Mouse (Mus musculus) cerebral cortex, adult 2 months (tissue): Measurements from ENCODE around the gene Adh1.

Source experiments
- WGBS: fragments of 180-500 bp; shearing (Covaris S2); methylation state at CpG from one replicate; pipeline ENCODE4 v1.1.7; 2018; 5-methylcytosine and 5-hydroxymethylcytosine counted together

Adh1 gene

DNA sequence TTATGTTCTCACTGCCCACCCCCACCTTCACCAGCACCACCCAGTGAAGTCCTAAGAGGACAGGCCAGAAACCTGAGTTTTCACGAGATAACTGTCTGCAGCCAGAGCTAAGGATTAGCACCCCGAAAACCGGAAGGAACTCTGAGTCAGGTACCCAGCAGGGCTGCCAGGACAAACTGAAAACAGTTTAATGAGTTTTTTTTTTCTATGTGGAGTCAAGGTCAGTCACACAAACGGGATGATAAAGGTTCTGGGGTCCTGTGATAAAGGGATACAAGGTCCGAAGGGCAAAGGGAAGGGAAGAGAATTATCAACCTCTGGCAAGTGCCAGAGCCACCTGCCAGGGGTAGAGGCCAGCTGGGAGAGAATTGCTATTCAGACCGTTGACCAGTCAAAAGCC lies 19.4 kb upstream of the Adh1 start:
- 69% methylated on average over 6 of the region's 6 CpGs for WGBS

DNA sequence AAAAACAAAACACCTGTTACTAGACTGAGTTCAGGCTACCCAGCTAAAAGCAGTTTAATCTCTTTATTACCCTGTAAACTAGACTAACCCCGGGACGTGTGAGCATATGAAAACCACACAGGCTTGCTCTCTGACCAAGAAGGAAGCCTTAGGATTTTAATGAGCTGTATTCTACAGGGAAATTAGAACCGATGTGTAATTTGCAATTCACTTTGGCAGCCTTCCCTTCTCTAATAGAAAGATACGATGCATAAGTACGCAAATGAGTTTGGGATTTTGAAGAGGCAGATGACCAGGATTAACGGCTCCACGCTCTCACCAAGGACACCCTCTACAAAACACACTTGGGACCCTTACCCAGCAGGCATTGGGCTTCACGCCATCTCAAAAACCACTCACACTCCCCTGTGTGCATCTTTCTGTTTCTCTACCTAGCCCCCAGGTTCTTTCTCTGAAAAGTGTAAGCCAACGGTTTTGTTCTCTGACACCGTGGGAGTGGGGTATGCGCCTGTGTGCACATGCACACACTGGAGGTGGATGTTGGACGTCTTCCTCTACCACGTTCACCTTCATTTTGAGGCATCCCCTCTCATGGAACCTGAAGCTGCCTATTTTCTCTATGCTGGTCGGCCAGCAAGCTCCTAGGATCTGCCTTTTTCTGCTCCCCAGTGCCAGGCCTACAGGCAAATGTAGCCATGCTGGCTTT lies 18.6 kb upstream of the Adh1 start:
- 65% methylated on average over 14 of the region's 14 CpGs for WGBS

DNA sequence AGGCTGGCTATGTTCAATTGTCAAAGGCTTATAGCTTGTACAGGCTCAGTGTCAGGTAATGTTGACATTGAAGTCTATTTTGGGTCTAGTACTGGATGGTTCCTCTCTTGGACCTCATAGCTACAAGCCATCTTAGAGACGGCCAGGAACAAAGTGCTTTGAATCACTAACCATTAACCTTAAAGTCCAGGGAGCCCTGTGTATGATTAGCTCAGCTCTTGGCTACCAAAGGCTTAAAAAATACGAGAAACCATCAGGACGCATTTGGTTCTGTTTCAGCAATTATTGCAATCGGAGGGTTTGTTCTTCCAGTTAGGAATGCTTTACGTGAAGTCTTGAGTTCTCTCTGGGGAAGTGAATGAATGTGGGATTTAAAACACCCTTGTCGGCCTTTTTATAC lies 17.9 kb upstream of the Adh1 start:
- WGBS = 94% methylated on average over 6 of the region's 6 CpGs

DNA sequence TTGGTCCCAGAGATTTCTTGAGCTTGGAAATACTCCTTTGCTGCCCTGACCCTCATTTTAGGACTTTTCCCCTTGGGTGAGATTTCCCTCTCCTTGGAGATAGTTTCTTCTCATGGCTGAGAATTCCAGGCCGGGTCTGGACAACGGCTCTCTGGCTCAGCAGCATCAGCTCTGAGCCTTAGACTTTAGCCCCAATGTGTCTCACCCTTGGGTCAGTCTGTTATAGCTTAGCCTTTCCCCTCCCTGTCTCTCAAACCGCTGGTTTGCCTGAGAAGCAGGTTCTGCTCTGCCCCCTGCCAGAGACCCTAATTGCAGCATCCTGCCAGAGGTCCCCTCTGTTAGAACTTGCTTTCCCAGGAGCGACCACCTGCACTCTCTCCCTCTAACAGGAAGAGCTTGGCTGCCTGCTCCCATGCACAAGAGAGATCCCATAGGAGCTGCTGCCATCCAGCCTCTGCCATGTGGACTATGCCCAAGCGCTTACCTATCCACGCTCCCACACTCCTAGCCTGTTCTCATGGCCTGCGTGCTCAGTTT lies 16.4 kb upstream of the Adh1 start:
- WGBS = 89% methylated on average over 7 of the region's 7 CpGs

DNA sequence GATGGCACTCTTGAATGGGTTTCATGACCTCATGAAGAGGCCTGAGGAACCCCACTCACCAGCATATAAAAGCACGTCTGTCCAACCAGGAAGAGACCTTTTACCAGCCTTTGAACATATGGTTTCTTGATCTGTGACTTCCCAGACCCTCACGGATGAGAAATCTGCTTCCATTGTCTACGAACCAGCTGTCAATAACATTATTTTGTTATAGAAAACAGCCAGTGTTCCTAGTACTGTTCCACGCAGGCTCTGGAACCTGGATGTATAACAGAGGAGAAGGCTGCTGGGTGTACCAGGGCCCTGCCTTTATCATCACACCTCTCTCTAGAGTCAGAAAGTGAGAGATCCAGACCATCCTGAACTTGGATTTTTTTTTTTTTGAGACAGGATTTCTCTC lies 13.6 kb upstream of the Adh1 start:
- 90% methylated on average over 4 of the region's 4 CpGs for WGBS

DNA sequence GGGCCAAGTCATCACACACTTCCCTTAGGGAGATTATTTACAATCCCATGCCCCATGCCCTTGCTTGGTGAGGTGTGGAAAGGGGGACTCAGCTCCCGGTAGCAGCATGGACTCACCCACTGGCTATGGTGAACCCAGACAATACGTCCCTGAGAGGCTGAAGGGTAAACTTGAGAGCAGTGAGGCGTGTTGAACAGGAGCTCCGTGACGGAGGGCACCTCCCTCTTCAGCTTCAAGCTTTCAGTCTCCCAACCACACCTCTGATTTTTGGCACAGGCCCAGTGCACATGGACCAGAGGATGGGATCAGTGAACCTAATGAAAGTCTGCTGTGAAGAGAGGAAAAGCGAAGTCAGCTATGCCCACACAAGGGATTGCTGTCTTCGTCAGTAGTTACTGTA lies 12.8 kb upstream of the Adh1 start:
- WGBS = 90% methylated on average over 7 of the region's 7 CpGs

DNA sequence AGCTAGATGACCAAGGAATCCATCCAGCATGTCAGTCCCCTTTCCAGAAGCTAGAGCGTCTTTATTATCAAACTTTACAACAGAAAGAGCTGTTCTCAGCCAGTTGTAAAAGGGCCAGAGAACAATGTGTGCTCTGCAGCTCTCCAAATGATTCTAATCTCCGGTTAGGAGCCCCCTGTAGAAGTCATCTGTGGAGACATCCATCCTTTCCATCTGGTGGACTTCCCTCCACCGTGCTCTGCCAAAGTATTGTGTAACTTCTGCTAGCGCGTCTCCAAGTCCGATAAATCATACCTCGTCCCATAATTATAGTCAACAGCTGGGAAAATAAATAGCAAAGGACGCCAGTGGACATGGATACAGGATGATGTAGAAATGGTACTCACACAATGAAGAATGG lies 12.0 kb upstream of the Adh1 start:
- WGBS = 90% methylated on average over 8 of the region's 8 CpGs

DNA sequence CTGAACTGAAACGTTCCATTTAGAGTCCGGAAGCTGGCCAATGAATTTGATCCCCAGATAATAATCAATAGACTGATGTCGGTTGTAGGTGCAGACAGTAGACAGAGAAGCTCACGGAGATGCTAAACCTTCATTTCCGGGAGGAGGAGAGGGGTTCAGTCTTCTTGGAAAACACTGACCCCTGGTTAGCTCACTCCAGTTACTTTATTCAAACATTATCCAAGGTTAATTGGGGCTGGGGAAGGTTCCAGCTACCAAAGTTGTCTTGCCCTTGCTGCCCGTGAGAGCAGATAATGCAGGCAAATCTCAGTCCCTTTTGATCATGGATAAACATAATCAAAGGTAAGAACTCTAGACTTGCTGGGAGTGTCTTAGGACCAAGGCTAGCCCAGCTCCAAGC lies 9.6 kb upstream of the Adh1 start:
- 94% methylated on average over 6 of the region's 6 CpGs for WGBS

DNA sequence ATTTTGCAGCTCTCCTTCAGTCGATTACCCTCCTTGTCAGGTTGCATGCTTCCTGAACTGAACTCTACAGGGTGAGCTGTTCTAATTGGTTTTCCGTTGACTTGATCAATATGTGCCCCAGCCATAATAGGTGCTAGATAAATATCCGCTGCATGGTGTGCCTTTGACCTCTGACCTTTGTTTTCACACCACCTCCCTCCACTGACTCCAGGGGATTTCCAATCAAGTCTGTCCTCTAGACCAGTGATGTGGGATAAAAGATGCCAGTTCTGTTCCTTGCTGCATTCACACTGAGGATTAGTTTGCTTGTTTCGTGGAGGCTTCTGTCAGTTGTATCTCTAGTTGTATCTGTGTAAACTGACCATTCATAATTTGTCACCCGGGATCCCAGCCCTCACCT lies 6.6 kb upstream of the Adh1 start:
- WGBS = 65% methylated on average over 5 of the region's 5 CpGs

DNA sequence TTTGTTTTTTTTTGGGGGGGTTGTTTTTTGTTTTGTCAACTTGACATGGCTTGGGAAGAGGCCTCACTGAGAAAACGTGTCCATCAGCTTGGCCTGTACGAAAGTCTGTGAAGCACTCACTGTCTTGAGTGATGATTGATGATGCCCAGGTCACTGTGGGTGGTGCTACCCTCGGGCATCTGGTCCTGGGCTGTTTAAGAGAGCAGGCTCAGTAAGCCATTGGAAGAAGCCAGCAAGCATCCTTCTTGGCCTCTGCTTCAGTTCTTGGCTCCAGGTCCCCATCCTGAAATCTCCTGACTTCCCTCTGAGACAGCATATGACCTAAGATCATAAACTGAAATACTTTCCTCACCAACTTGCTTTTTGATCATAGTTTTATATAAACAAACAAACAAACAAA lies 5.4 kb upstream of the Adh1 start:
- WGBS = 91% methylated on average over 3 of the region's 3 CpGs

DNA sequence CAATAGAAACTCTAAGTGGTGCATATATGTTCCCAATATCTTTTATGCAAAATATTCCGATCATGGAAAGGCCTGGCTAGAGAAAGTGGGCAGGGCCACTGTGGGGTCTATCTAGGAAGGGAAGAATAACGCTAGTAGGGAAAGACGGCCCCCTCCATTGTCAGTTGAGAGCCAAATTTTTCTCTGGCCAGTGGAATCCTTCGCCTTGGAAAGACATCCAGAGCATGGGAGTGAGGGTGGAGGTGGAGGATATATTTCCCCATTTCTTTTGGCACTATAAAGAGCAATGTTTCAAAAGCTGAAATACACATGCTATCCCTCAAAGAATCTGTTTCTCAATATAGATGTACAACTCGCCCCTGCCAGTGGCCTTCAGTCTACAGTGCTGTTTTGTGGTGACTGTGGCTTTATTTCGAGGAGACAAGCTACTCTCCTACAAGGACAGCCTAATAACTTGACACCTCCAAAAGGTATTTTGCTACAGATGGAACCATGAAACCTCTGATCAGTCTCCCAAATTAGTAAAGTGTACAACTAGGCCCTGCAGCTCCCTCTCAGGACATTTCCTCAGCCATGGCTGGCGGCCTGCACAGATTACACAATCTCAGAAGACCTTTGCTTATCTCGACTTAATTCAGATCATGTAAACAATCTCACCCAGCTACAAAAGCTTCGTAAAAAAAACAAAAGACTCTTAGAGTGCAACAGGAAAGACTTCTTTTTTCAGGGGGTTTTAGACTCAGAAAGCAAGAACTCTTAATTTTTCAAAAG lies 4.8 kb upstream of the Adh1 start:
- WGBS = 74% methylated on average over 9 of the region's 9 CpGs

DNA sequence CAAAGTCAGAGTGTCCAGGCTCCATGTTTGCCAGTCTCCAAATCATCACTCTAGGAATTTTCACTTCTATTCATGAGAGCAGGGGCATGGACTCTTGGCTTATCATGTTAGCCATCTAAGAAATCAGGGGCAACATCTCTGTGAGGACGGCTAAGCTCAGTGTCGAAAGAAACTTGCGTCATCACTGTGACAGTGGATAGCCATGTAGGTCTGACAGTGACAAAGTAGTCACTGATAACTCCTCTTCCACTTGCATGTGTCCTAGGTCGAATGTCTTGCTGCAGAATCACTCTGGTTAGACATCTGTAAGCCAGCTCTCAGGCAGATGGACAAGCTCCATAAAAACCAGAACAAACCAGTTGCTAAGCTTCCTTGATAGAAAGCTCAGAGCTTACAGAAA lies 1.8 kb downstream of the Adh1 start:
- 89% methylated on average over 4 of the region's 4 CpGs for WGBS

DNA sequence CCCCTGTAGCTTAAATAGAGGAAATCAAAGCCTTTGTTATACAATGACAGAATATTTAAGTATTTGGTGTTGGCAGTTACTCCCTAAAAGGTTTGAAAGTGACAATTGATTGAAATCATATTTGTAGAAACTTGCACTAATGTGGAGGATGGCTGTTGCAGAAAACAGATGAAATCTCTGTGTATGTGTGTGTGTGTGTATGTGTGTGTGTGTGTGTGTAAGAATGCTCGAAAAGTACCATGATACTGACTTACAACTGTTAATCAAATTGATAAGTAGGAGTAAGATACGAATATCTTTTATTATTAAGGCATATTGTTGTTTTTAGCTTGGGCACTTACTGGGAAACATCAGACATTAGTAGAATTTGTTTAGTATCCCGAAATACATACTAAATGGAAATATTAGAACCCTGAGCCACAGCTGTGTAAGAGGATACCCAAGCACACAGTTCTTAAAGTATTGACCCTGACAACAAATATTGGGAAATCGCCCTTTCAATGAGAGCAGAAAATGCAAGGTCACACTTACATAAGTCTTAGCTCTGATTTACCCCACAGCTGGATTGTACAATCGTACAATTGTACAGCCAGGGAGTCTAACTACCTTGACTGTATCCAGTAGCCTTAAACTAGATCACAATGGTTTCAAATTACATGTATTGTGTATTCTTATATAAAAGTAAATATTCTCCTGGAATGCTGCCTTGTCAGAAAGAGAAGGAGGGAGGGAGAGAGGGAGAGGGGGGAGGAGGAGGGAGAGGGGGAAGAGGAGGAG lies 2.6 kb downstream of the Adh1 start:
- WGBS = 90% methylated on average over 5 of the region's 5 CpGs

DNA sequence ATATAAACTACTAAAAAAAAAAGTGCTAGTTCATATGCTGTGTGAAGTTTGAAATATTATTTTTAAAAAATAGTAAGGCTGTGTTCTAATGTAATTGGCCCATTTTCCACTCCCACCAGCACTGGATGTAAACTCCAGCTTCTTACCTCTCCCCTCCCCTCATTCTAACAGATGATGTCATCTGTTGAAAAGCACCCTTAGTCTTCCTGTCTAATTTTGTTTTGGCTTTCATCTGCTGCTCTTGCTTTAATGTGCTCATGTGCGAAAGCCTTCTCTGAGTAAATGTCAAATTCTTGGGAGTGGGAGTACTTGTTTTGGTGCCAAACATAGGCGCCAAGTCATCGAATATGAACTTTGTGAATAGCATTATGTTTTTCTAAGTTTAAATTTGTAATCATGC lies 3.9 kb downstream of the Adh1 start:
- WGBS = 34% methylated on average over 3 of the region's 3 CpGs

DNA sequence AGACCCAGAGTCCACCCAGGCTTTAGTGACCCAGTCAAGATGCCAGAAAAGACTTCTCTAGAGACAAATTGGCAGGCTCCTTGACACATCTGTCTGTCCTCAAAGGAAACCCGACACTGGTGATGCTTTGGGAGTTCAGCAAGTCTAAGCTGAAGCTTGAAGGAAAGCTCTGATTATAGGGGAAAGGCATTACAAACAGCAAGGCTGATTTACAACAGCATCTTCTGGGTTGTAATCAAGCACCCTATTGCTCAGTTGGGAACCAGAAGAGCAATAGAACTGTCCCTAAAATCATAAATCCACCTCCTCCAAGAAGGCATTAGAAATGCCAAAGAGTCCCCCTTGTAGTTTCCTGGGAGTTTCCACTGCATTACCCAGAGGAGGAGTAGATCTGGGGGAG lies 9.7 kb downstream of the Adh1 start:
- 65% methylated on average over 1 of the region's 1 CpGs for WGBS

DNA sequence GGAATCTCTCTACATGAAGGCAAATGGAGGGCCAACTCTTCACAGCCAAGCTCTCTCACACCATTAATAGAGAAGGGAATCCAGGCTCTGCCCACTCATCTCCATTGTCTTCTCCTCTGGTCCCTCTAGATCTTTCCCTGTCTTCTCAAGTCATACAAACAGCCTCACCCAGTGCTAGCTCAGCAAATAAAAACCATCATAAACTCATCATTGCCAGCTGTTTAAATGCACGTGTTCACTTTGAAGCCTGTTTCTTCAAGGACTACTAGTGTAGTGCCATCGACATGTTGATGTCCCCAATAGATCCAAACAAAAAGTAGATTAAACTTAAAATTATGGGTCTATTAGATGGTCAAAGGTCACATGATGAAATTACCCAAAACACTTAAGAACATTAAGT lies 10.5 kb downstream of the Adh1 start:
- 98% methylated on average over 2 of the region's 2 CpGs for WGBS

DNA sequence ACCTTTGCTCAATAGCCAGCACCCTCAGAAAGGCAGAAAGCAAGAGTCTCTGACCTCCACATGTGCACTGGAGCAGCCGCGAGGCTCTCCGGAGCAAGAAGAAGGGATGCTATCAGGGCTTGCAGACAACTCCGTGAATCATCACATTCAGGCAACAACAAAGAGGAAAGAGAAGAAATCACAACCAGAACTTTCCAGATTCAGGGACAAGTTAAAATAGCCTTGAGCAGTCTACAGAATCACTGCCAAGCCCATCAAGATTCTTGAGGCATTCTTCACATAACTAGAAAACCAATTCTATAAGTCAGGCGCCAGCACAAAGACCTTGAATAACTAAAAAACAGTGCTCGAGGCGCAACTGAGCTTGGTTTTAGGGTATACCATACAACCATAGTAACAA lies 12.3 kb downstream of the Adh1 start:
- 70% methylated on average over 7 of the region's 7 CpGs for WGBS

DNA sequence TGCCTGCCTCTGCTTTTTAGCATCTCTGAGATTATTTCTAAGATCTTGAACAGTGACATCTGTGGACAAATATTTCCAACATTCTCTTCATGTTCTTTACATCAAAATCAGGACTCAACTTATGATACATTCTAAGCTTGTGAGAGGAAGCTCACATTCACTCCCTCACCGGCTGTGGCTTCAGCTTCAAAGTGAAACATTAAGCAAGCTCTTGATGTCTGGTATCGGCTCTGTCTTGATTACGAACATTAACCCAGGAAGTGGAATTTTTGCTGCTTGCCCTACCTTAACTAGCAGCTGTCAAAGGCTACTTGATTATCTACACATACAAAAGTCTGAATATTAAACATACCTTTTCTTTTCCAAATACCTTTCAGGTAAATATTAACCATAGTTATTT lies 14.3 kb downstream of the Adh1 start:
- 89% methylated on average over 3 of the region's 3 CpGs for WGBS

DNA sequence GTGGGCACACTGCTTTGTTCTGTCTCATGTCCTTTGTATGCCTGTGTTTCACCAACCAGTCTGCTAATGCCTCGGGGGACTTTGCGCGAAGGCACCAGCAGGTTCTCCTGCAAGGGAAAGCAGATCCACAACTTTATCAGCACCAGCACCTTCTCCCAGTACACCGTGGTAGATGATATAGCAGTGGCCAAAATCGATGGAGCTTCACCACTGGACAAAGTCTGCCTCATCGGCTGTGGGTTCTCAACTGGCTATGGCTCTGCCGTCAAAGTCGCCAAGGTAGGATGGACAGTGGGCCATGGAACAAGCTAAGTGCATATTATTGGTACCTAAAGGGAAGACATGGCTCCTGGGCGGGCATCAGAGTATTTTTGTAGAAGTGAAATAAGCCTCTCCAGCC lies 21.8 kb downstream of the Adh1 start:
- WGBS = 87% methylated on average over 9 of the region's 9 CpGs

DNA sequence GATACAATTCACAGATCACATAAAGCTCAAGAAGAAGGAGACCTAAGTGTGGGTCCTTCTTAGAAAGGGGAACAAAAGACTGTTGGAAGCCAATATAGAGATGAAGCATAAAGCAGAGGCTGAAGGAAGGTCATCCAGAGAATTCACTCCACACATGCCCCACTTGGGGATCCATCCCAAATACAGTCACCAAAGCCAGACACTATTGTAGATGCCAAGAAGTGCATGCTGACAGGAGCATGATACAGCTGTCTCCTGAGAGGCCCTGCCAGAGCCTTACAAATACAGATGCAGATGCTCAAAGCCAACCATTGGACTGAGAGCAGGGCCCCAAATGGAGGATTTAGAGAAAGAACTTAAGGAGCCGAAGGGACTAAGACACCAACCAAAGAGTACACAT lies 23.0 kb downstream of the Adh1 start:
- 97% methylated on average over 1 of the region's 1 CpGs for WGBS

DNA sequence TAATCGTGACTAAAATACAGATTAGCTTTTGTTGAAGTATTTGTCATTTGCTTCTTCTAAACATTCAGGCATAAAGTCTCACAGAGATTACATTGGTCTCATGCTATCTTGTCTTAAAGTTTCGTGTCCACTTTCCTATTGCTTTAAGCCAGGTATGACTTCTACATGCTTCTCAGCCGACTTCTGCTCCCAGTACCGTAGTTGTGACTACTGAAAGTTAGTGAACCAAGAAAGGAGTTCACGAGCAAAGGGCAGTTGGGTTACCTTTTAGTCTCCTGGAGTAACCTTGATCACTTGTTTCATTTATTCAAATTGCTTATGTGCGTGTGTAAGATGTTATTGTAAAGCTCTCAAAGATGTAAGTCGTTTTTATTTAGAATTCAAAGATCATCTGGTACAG lies 25.2 kb downstream of the Adh1 start:
- whole genome bisulfite sequencing = 87% methylated on average over 7 of the region's 7 CpGs

DNA sequence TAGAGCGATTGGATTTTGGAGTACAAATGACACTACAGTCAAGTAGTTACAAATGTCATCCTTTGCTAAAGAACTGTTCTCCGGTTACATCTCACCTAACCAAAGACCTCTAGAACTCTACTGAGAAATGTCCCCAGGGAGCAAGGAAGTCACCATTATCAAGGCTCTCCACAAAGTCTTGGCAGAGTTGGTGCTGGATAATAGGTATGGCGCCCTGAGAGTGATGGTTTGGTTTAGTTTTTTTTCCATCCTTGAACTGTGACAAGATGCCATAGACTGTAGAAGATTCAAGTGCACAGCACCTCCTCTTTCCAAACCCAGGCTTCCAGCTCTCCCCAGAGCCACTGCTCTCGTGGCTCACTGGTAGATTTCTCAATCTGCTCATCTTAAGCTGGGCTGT lies 26.9 kb downstream of the Adh1 start:
- WGBS = 94% methylated on average over 4 of the region's 4 CpGs

DNA sequence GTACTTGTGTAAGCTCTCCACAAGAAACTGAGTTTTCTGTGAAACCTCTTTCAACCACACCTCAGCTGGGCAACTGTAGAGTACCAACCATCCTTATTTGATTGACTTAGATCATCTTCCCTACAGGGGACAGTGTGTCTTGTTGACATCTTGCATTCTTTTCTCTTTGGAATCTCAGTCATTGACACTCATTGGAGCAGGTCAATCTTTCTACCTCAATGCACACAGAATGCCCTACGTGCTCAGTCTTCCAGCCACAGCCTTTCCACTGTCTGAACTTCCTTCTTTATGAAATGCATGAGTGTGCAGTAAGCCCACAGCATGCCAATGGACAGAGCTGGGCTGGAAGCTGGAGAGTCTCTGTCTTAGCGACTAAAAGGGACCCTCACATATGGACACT lies 29.9 kb downstream of the Adh1 start:
- 78% methylated on average over 2 of the region's 2 CpGs for WGBS
